ENCODE assay signal across 9 mouse cellular contexts in genomic region chr9:120202683-120203082, GRCm38 (mm10). TPM values are rescaled to one million over a fixed set of nuclear protein-coding genes. Genes with fewer than 3 reads are reported as not detected.
DNase-seq lines count a peak whose midpoint lies in the region; ATAC-seq and TF ChIP-seq lines count a peak whose summit lies in the region.
"Had no signal": no experiment of that assay in that cellular context is flagged by ENCODE, and none has a peak within 500 bp of the region (broad histone marks: within the 10 kb centered on the region; RNA-seq: fewer than 3 reads in every experiment).

No protein-coding gene starts in this region.

- TF ChIP-seq EP300 in liver, embryonic 14.5 days (IDR thresholded peaks at IDR 0.05; ENCODE audit: low read depth) = no peak
- TF ChIP-seq EP300 in lung, postnatal 0 days (IDR thresholded peaks at IDR 0.05) = no peak

- H3K4me1 ChIP-seq in forebrain, embryonic 10.5 days = no peaks in the 10 kb centered on the region
- no peaks in the 10 kb centered on the region for H3K4me1 ChIP-seq in forebrain, embryonic 16.5 days (replicated peaks; ENCODE audit: control insufficient read depth, insufficient read depth, low read length)
- H3K4me1 ChIP-seq in liver, embryonic 14.5 days (replicated peaks; ENCODE audit: control insufficient read depth in 2 of 2, insufficient read depth in 2 of 2, low read length in 1 of 2) = no peaks in the 10 kb centered on the region
- H3K4me1 ChIP-seq in lung, postnatal 0 days (ENCODE audit: insufficient read depth, low read depth, low read length) = no peaks in the 10 kb centered on the region

- no peak overlapping the region for H3K9ac ChIP-seq in forebrain, embryonic 16.5 days (replicated peaks; ENCODE audit: low read depth, low read length)
- H3K9ac ChIP-seq in liver, embryonic 14.5 days (replicated peaks) = no peak overlapping the region
- H3K9ac ChIP-seq in lung, postnatal 0 days (replicated peaks; ENCODE audit: low read depth) = no peak overlapping the region
- H3K9ac ChIP-seq: limb, embryonic 13.5 days had no signal

- WGBS in forebrain, embryonic 10.5 days = 34% methylated on average over 12 of the region's 12 CpGs
- WGBS in forebrain, embryonic 16.5 days = 33% methylated on average over 12 of the region's 12 CpGs
- 21% methylated on average over 12 of the region's 12 CpGs for WGBS in liver, embryonic 14.5 days (ENCODE audit: insufficient replicate concordance)
- WGBS in lung, postnatal 0 days = 37% methylated on average over 12 of the region's 12 CpGs

- no peaks in the 10 kb centered on the region for H3K9me3 ChIP-seq in forebrain, embryonic 10.5 days
- no peaks in the 10 kb centered on the region for H3K9me3 ChIP-seq in forebrain, embryonic 16.5 days (ENCODE audit: control insufficient read depth, low read length)
- H3K9me3 ChIP-seq in liver, embryonic 14.5 days (ENCODE audit: control insufficient read depth, low read length) = no peaks in the 10 kb centered on the region
- H3K9me3 ChIP-seq in lung, postnatal 0 days (ENCODE audit: low read length) = no peaks in the 10 kb centered on the region
- H3K9me3 ChIP-seq: limb, embryonic 13.5 days had no signal

- H3K27ac ChIP-seq in forebrain, embryonic 10.5 days = no peak overlapping the region
- H3K27ac ChIP-seq in forebrain, embryonic 16.5 days (ENCODE audit: low read length) = no peak overlapping the region
- no peak overlapping the region for H3K27ac ChIP-seq in liver, embryonic 14.5 days
- no peak overlapping the region for H3K27ac ChIP-seq in lung, postnatal 0 days (ENCODE audit: low read length)
- H3K27ac ChIP-seq: limb, embryonic 13.5 days had no signal

- no peak for ATAC-seq in forebrain, embryonic 16.5 days
- no peak for ATAC-seq in liver, embryonic 14.5 days (ENCODE audit: insufficient read depth)
- no peak for ATAC-seq in lung, postnatal 0 days

- peak; percentile 31 for DNase-seq in forebrain, embryonic 10.5 days (ENCODE audit: extremely low spot score, low spot score)
- DNase-seq in liver, embryonic 14.5 days (ENCODE audit: low read depth in 3 of 3, low spot score in 3 of 3) = no peak
- no peak for DNase-seq in liver
- peak; percentile 33 to 34 for DNase-seq in adrenal gland, postnatal 36 days
- no peak for DNase-seq in lung, postnatal 0 days (ENCODE audit: low spot score)
- no peak for DNase-seq in heart, postnatal 36 days
- DNase-seq in urinary bladder, postnatal 14 days (ENCODE audit: low spot score) = no peak

- no peak overlapping the region for H3K4me2 ChIP-seq in forebrain, embryonic 16.5 days (ENCODE audit: low read length)
- H3K4me2 ChIP-seq in liver, embryonic 14.5 days (ENCODE audit: low read depth) = no peak overlapping the region
- H3K4me2 ChIP-seq in lung, postnatal 0 days (replicated peaks; ENCODE audit: low read depth, low read length) = no peak overlapping the region
- H3K4me2 ChIP-seq: limb, embryonic 13.5 days had no signal

- H3K4me3 ChIP-seq in forebrain, embryonic 10.5 days = no peak overlapping the region
- no peak overlapping the region for H3K4me3 ChIP-seq in forebrain, embryonic 16.5 days (replicated peaks; ENCODE audit: low read length)
- H3K4me3 ChIP-seq in liver, embryonic 14.5 days (ENCODE audit: insufficient read depth in 1 of 2, low read depth in 2 of 2, low read length in 2 of 2) = no peak overlapping the region
- H3K4me3 ChIP-seq in lung, postnatal 0 days (ENCODE audit: low read depth, low read length) = no peak overlapping the region
- H3K4me3 ChIP-seq: limb, embryonic 13.5 days had no signal

- peak; percentile 69 for TF ChIP-seq CTCF in liver, embryonic 14.5 days (IDR thresholded peaks at IDR 0.05; ENCODE audit: low read depth)
- peak; percentile 63 for TF ChIP-seq CTCF in lung, postnatal 0 days (IDR thresholded peaks at IDR 0.05)

- no peaks in the 10 kb centered on the region for H3K36me3 ChIP-seq in forebrain, embryonic 10.5 days (replicated peaks)
- H3K36me3 ChIP-seq in forebrain, embryonic 16.5 days (ENCODE audit: control insufficient read depth, insufficient read depth) = no peaks in the 10 kb centered on the region
- no peaks in the 10 kb centered on the region for H3K36me3 ChIP-seq in liver, embryonic 14.5 days (replicated peaks; ENCODE audit: control insufficient read depth, insufficient read depth, low read depth)
- H3K36me3 ChIP-seq in lung, postnatal 0 days (ENCODE audit: insufficient read depth, low read length) = no peaks in the 10 kb centered on the region
- H3K36me3 ChIP-seq: limb, embryonic 13.5 days had no signal

- no peaks in the 10 kb centered on the region for H3K27me3 ChIP-seq in forebrain, embryonic 10.5 days (ENCODE audit: poor library complexity, severe bottlenecking)
- no peaks in the 10 kb centered on the region for H3K27me3 ChIP-seq in forebrain, embryonic 16.5 days (replicated peaks; ENCODE audit: control insufficient read depth, insufficient read depth, low read length)
- H3K27me3 ChIP-seq in liver, embryonic 14.5 days (ENCODE audit: control insufficient read depth, insufficient read depth, low read length) = no peaks in the 10 kb centered on the region
- no peaks in the 10 kb centered on the region for H3K27me3 ChIP-seq in lung, postnatal 0 days (replicated peaks; ENCODE audit: insufficient read depth, low read length)
- H3K27me3 ChIP-seq: limb, embryonic 13.5 days had no signal

- intact Hi-C loops in heart, postnatal 36 days (cut with DNase I) = no loop called here

RNA-seq across cellular contexts. Expression of gene Mobp, which starts 53.2 kb away (rescaled TPM):
- 1.7 and 1.9 TPM in 2 replicates for polyA plus RNA-seq in forebrain, embryonic 10.5 days (2016; fragmentation: Nextera tagmentation; extraction: Ambion mirVana)
- polyA plus RNA-seq in forebrain, embryonic 16.5 days (2015; fragmentation: Nextera tagmentation; extraction: Ambion mirVana) = 0.13 TPM in 1 of 2 replicates, not detected in the other
- 0.01 TPM in 1 of 2 replicates, not detected in the other for polyA plus RNA-seq in liver, embryonic 14.5 days (2012; rRNA removed)
- polyA plus RNA-seq in liver, embryonic 14.5 days (2014; fragmentation: Nextera tagmentation; extraction: Ambion mirVana) = not detected in 2 replicates
- total RNA-seq in adrenal gland, postnatal 36 days (2021) = under 1 TPM in 1 of 2 experiments, not detected in 1; 0.10 TPM
- polyA plus RNA-seq in lung, postnatal 0 days (2015; fragmentation: Nextera tagmentation; extraction: Ambion mirVana) = not detected in 2 replicates
- not detected for total RNA-seq in heart, postnatal 36 days (2021)
- polyA plus RNA-seq: limb, embryonic 13.5 days had no signal

Comparison
In these comparisons a context has a peak if more than half of its experiments do, and no peak if none do; other contexts are left out.
1. DNase-seq: peak in forebrain, embryonic 10.5 days (single experiment) and adrenal gland, postnatal 36 days (2 of 2); none in liver, embryonic 14.5 days (0 of 3), liver (single experiment), lung, postnatal 0 days (single experiment), heart, postnatal 36 days (0 of 2) and urinary bladder, postnatal 14 days (single experiment).